8 mouse cellular contexts compared by ENCODE assay signal in genomic region chr6:120821715-120822114, GRCm38 (mm10). TPM values are rescaled to one million over a fixed set of nuclear protein-coding genes. Genes with fewer than 3 reads are reported as not detected.
DNase-seq lines count a peak whose midpoint lies in the region; ATAC-seq and TF ChIP-seq lines count a peak whose summit lies in the region.

No protein-coding gene starts in this region.

- TF ChIP-seq CTCF in embryonic fibroblast, embryonic 13.5 days (IDR thresholded peaks at IDR 0.05; ENCODE audit: borderline replicate concordance, insufficient read depth, low read length) = no peak
- TF ChIP-seq CTCF in small intestine, adult 2 months (IDR thresholded peaks at IDR 0.05; ENCODE audit: extremely low read depth, insufficient read length, insufficient replicate concordance, low read depth, low read length) = no peak

- no peaks in the 10 kb centered on the region for H3K9me3 ChIP-seq in lung, embryonic 16.5 days (ENCODE audit: control insufficient read depth, low read length)
- no peaks in the 10 kb centered on the region for H3K9me3 ChIP-seq in limb, embryonic 12.5 days

- H3K4me3 ChIP-seq in lung, embryonic 16.5 days (ENCODE audit: low read length) = peak overlapping the region; percentile 98
- peak overlapping the region; percentile 75 for H3K4me3 ChIP-seq in embryonic fibroblast, embryonic 13.5 days (ENCODE audit: insufficient read depth, low read length)
- peak overlapping the region; percentile 89 for H3K4me3 ChIP-seq in limb, embryonic 12.5 days (replicated peaks)
- peak overlapping the region; percentile 10; the same call in 1 of the 2 replicates for H3K4me3 ChIP-seq in small intestine, adult 2 months (ENCODE audit: low read depth, low read length)

- peaks cover 18% of the 10 kb centered on the region for H3K36me3 ChIP-seq in lung, embryonic 16.5 days (ENCODE audit: control insufficient read depth, insufficient read depth, low read length)
- H3K36me3 ChIP-seq in limb, embryonic 12.5 days = peaks cover 23% of the 10 kb centered on the region
- H3K36me3 ChIP-seq in small intestine, adult 2 months (ENCODE audit: control insufficient read depth, insufficient read depth, low read length) = peaks cover 17% of the 10 kb centered on the region

- H3K4me2 ChIP-seq in lung, embryonic 16.5 days (ENCODE audit: low read depth, low read length) = peak overlapping the region; percentile 80
- H3K4me2 ChIP-seq in limb, embryonic 12.5 days = peak overlapping the region; percentile 72

- WGBS in lung, embryonic 16.5 days = 44% methylated on average over 5 of the region's 5 CpGs
- WGBS in limb, embryonic 12.5 days = 58% methylated on average over 5 of the region's 5 CpGs
- WGBS in small intestine, adult 2 months = 21% methylated on average over 5 of the region's 5 CpGs

- no peaks in the 10 kb centered on the region for H3K27me3 ChIP-seq in lung, embryonic 16.5 days (ENCODE audit: control insufficient read depth, insufficient read depth, low read depth, low read length)
- H3K27me3 ChIP-seq in limb, embryonic 12.5 days = no peaks in the 10 kb centered on the region
- H3K27me3 ChIP-seq in small intestine, adult 2 months (ENCODE audit: control insufficient read depth, insufficient read depth, low read length) = no peaks in the 10 kb centered on the region

- H3K4me1 ChIP-seq in lung, embryonic 16.5 days (replicated peaks; ENCODE audit: control insufficient read depth, insufficient read depth, low read length) = peaks cover 10% of the 10 kb centered on the region
- no peaks in the 10 kb centered on the region for H3K4me1 ChIP-seq in embryonic fibroblast, embryonic 13.5 days (ENCODE audit: control insufficient read depth, insufficient read depth, low read length)
- H3K4me1 ChIP-seq in limb, embryonic 12.5 days (replicated peaks) = peaks cover 13% of the 10 kb centered on the region
- peaks cover 3% of the 10 kb centered on the region; the same call in 1 of the 2 replicates for H3K4me1 ChIP-seq in small intestine, adult 2 months (ENCODE audit: control insufficient read depth, insufficient read depth, insufficient read length, low read length)

- TF ChIP-seq POLR2A in embryonic fibroblast, embryonic 13.5 days (IDR thresholded peaks at IDR 0.05; ENCODE audit: low read depth, low read length) = no peak
- TF ChIP-seq POLR2A in small intestine, adult 2 months (IDR thresholded peaks at IDR 0.05; ENCODE audit: low read depth, low read length) = no peak

- no peak for DNase-seq in lung, adult 18-20 months
- DNase-seq in kidney, postnatal 10 days = no peak
- DNase-seq in spleen, postnatal 36 days (ENCODE audit: low spot score in 2 of 2) = no peak

- H3K27ac ChIP-seq in lung, embryonic 16.5 days (ENCODE audit: low read length) = no peak overlapping the region
- H3K27ac ChIP-seq in embryonic fibroblast, embryonic 13.5 days (ENCODE audit: insufficient read depth, low read length) = no peak overlapping the region
- H3K27ac ChIP-seq in limb, embryonic 12.5 days = no peak overlapping the region
- no peak overlapping the region for H3K27ac ChIP-seq in small intestine, adult 2 months (ENCODE audit: insufficient read depth, low read depth, low read length)

- ATAC-seq in lung, embryonic 16.5 days (ENCODE audit: low read depth) = no peak
- ATAC-seq in limb, embryonic 12.5 days (ENCODE audit: insufficient number of reproducible peaks, insufficient read depth, low FRiP score, low TSS enrichment, low read depth) = no peak
- ATAC-seq in frontal cortex, adult (ENCODE audit: low TSS enrichment) = no peak

- peak overlapping the region; percentile 93 for H3K9ac ChIP-seq in lung, embryonic 16.5 days (ENCODE audit: low read length)
- peak overlapping the region; percentile 82 for H3K9ac ChIP-seq in limb, embryonic 12.5 days (replicated peaks)

RNA-seq across cellular contexts. Expression of gene Atp6v1e1, which starts 0.9 kb away (rescaled TPM):
- 110 and 112 TPM in 2 replicates for polyA plus RNA-seq in lung, embryonic 16.5 days (2015; fragmentation: Nextera tagmentation; extraction: Ambion mirVana)
- 203 and 221 TPM in 2 replicates for polyA plus RNA-seq in embryonic fibroblast, embryonic 13.5 days (2011; ENCODE audit: insufficient read length, low read depth, missing spikeins)
- polyA plus RNA-seq in limb, embryonic 12.5 days (2016; fragmentation: Nextera tagmentation; extraction: Ambion mirVana) = 109 TPM in 2 replicates
- polyA plus RNA-seq in small intestine, adult 2 months (2012; rRNA removed) = 72.4 and 153 TPM in 2 replicates

RNA-seq across cellular contexts. Expression of gene Bcl2l13, which starts 14.3 kb away (rescaled TPM):
- 27.2 and 30.4 TPM in 2 replicates for polyA plus RNA-seq in lung, embryonic 16.5 days (2015; fragmentation: Nextera tagmentation; extraction: Ambion mirVana)
- polyA plus RNA-seq in embryonic fibroblast, embryonic 13.5 days (2011; ENCODE audit: insufficient read length, low read depth, missing spikeins) = 25.4 and 27.4 TPM in 2 replicates
- polyA plus RNA-seq in limb, embryonic 12.5 days (2016; fragmentation: Nextera tagmentation; extraction: Ambion mirVana) = 34.4 and 43.2 TPM in 2 replicates
- 5.5 and 9.3 TPM in 2 replicates for polyA plus RNA-seq in small intestine, adult 2 months (2012; rRNA removed)

RNA-seq across cellular contexts. Expression of gene Slc25a18, which starts 48.3 kb away (rescaled TPM):
- polyA plus RNA-seq in lung, embryonic 16.5 days (2015; fragmentation: Nextera tagmentation; extraction: Ambion mirVana) = 0.28 and 0.64 TPM in 2 replicates
- 0.46 TPM in 1 of 2 replicates, not detected in the other for polyA plus RNA-seq in embryonic fibroblast, embryonic 13.5 days (2011; ENCODE audit: insufficient read length, low read depth, missing spikeins)
- polyA plus RNA-seq in limb, embryonic 12.5 days (2016; fragmentation: Nextera tagmentation; extraction: Ambion mirVana) = 0.10 TPM in 1 of 2 replicates, not detected in the other
- polyA plus RNA-seq in small intestine, adult 2 months (2012; rRNA removed) = 0.08 TPM in 1 of 2 replicates, not detected in the other

Comparison
In these comparisons a context has a peak if more than half of its experiments do, and no peak if none do; other contexts are left out.
1. H3K4me3 ChIP-seq: peak in every context shown above with its lines; median percentile 98 in lung, embryonic 16.5 days; 89 in limb, embryonic 12.5 days; 75 in embryonic fibroblast, embryonic 13.5 days; 10 in small intestine, adult 2 months.